Mouse (Mus musculus): ENCODE measurements around the gene Rundc3b.
A peak's percentile ranks its signal among the peaks of the same experiment; 100 is the strongest.

Rundc3b gene

GRCm38 (mm10) chr5:8541120-8542117 lies 81.3 kb downstream of the Rundc3b start:
- Histone ChIP-seq H3K9me3 (ENCODE audit: low read length) (no peaks in the 10 kb centered on the region), H3K36me3 (ENCODE audit: insufficient read depth, low read length) (no peaks in the 10 kb centered on the region), H3K4me3 (replicated peaks; ENCODE audit: low read length) (no peak overlapping the region), H3K27me3 (ENCODE audit: insufficient read depth, low read length) (peaks cover 19% of the 10 kb centered on the region), H3K4me1 (replicated peaks; ENCODE audit: low read depth, low read length) (peaks cover 34% of the 10 kb centered on the region)
- TF ChIP-seq POU5F1 (IDR thresholded peaks at IDR 0.05; ENCODE audit: borderline replicate concordance, low read length) (no peak), NANOG (IDR thresholded peaks at IDR 0.05; ENCODE audit: borderline replicate concordance, low read length) (no peak), CTCF (conservative IDR thresholded peaks at IDR 0.05; ENCODE audit: low read length) (no peak)

- H3K27me3 ChIP-seq (ENCODE audit: insufficient read depth, low read length) = no peaks in the 10 kb centered on the region
- no peaks in the 10 kb centered on the region for H3K4me1 ChIP-seq (replicated peaks; ENCODE audit: low read depth, low read length)
- H3K36me3 ChIP-seq (ENCODE audit: insufficient read depth, low read length) = no peaks in the 10 kb centered on the region
- TF ChIP-seq CTCF (conservative IDR thresholded peaks at IDR 0.05; ENCODE audit: low read length) (no peak), NANOG (IDR thresholded peaks at IDR 0.05; ENCODE audit: borderline replicate concordance, low read length) (no peak), POU5F1 (IDR thresholded peaks at IDR 0.05; ENCODE audit: borderline replicate concordance, low read length) (no peak)
- H3K9me3 ChIP-seq (ENCODE audit: low read length) = 0 out of 2 replicates have a peak, but pooled peaks cover 6% of the 10 kb centered on the region
- no peak overlapping the region for H3K4me3 ChIP-seq (replicated peaks; ENCODE audit: low read length)
These were observed 103.7 kb downstream of the Rundc3b start for GRCm38 (mm10) chr5:8519006-8519405.

- Histone ChIP-seq H3K36me3 (ENCODE audit: insufficient read depth, low read length) (no peaks in the 10 kb centered on the region), H3K9me3 (ENCODE audit: low read length) (no peaks in the 10 kb centered on the region), H3K4me3 (replicated peaks; ENCODE audit: low read length) (no peak overlapping the region), H3K4me1 (replicated peaks; ENCODE audit: low read depth, low read length) (peaks cover 26% of the 10 kb centered on the region), H3K27me3 (ENCODE audit: insufficient read depth, low read length) (no peaks in the 10 kb centered on the region)
- no peak for TF ChIP-seq CTCF (conservative IDR thresholded peaks at IDR 0.05; ENCODE audit: low read length)
- TF ChIP-seq POU5F1 (IDR thresholded peaks at IDR 0.05; ENCODE audit: borderline replicate concordance, low read length) = no peak
- no peak for TF ChIP-seq NANOG (IDR thresholded peaks at IDR 0.05; ENCODE audit: borderline replicate concordance, low read length)
These were observed 131.0 kb downstream of the Rundc3b start for GRCm38 (mm10) chr5:8491778-8492177.

DNA sequence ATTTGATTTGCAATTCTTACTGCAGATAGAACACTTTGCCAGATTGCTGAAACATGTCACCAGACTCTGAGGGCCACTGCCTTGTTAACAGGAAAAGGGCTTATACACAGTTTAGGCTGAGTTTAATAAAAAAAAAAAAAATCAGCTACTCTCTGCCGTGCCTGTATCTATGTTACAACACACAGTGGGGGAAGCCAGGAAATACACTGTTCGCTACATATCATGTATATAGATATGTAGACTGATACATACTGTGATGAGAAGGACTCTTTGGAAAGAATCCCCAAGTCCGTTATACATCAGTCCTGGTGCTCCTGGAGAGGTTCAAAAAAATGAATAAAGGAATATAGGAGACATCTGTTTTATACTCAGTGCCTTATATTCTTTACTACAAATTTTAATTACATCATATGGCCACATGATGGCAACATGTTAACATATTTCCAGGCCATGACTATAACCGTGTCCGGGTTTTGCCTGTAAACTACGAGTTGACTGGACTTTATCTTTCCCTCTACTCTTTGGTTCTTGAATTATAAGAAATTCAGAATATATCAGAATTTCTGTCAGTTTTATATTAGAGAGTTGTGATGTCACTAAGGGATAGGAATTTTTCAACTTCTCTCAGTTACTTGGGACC lies 133.2 kb downstream of the Rundc3b start:
- TF ChIP-seq NANOG (IDR thresholded peaks at IDR 0.05; ENCODE audit: borderline replicate concordance, low read length) (no peak), CTCF (conservative IDR thresholded peaks at IDR 0.05; ENCODE audit: low read length) (peak; percentile 14; the same call in 1 of the 2 replicates), POU5F1 (IDR thresholded peaks at IDR 0.05; ENCODE audit: borderline replicate concordance, low read length) (no peak)
- peaks cover 26% of the 10 kb centered on the region for H3K4me1 ChIP-seq (replicated peaks; ENCODE audit: low read depth, low read length)
- peaks cover 7% of the 10 kb centered on the region; the same call in 1 of the 2 replicates for H3K9me3 ChIP-seq (ENCODE audit: low read length)
- no peak overlapping the region for H3K4me3 ChIP-seq (replicated peaks; ENCODE audit: low read length)
- no peaks in the 10 kb centered on the region for H3K27me3 ChIP-seq (ENCODE audit: insufficient read depth, low read length)
- H3K36me3 ChIP-seq (ENCODE audit: insufficient read depth, low read length) = no peaks in the 10 kb centered on the region

DNA sequence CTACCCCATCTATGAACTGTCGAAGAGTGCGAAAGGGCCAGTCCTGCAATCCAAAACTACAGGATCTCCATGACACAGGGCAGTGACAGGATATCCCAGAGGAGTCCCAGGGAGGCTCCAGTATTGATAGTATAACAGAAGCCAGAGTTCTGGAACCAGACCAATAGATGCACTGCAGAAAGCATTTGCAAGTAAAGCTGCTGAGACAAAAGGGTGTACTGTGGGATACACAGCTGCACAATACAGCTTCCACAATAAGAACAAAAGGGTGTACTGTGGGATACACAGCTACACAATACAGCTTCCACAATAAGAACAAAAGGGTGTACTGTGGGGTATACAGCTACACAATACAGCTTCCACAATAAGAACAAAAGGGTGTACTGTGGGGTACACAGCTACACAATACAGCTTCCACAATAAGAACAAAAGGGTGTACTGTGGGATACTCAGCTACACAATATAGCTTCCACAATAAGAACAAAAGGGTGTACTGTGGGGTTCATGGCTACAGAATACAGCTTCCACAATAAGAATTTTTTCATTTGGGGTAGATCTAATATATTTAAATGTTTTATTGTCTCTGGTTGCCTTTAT lies 134.0 kb downstream of the Rundc3b start:
- no peak for TF ChIP-seq POU5F1 (IDR thresholded peaks at IDR 0.05; ENCODE audit: borderline replicate concordance, low read length)
- peak; percentile 92 for TF ChIP-seq NANOG (IDR thresholded peaks at IDR 0.05; ENCODE audit: borderline replicate concordance, low read length)
- no peaks in the 10 kb centered on the region for H3K36me3 ChIP-seq (ENCODE audit: insufficient read depth, low read length)
- peaks cover 8% of the 10 kb centered on the region; the same call in 1 of the 2 replicates for H3K9me3 ChIP-seq (ENCODE audit: low read length)
- no peaks in the 10 kb centered on the region for H3K27me3 ChIP-seq (ENCODE audit: insufficient read depth, low read length)
- no peak overlapping the region; the same call in 1 of the 2 replicates for H3K4me3 ChIP-seq (replicated peaks; ENCODE audit: low read length)
- peaks cover 26% of the 10 kb centered on the region for H3K4me1 ChIP-seq (replicated peaks; ENCODE audit: low read depth, low read length)

GRCm38 (mm10) chr5:8487989-8488700 lies 134.6 kb downstream of the Rundc3b start:
- H3K9me3 ChIP-seq (ENCODE audit: low read length) = peaks cover 8% of the 10 kb centered on the region; the same call in 1 of the 2 replicates
- H3K27me3 ChIP-seq (ENCODE audit: insufficient read depth, low read length) = no peaks in the 10 kb centered on the region
- no peak overlapping the region; the same call in 1 of the 2 replicates for H3K4me3 ChIP-seq (replicated peaks; ENCODE audit: low read length)
- H3K4me1 ChIP-seq (replicated peaks; ENCODE audit: low read depth, low read length) = peaks cover 26% of the 10 kb centered on the region
- H3K36me3 ChIP-seq (ENCODE audit: insufficient read depth, low read length) = no peaks in the 10 kb centered on the region
- no peak for TF ChIP-seq CTCF (conservative IDR thresholded peaks at IDR 0.05; ENCODE audit: low read length)
- TF ChIP-seq POU5F1 (IDR thresholded peaks at IDR 0.05; ENCODE audit: borderline replicate concordance, low read length) = no peak
- TF ChIP-seq NANOG (IDR thresholded peaks at IDR 0.05; ENCODE audit: borderline replicate concordance, low read length) = no peak

- Histone ChIP-seq H3K4me3 (replicated peaks; ENCODE audit: low read length) (no peak overlapping the region), H3K27me3 (ENCODE audit: insufficient read depth, low read length) (no peaks in the 10 kb centered on the region), H3K36me3 (ENCODE audit: insufficient read depth, low read length) (peaks cover 61% of the 10 kb centered on the region), H3K4me1 (replicated peaks; ENCODE audit: low read depth, low read length) (no peaks in the 10 kb centered on the region), H3K9me3 (ENCODE audit: low read length) (peaks cover 26% of the 10 kb centered on the region)
- TF ChIP-seq POU5F1 (IDR thresholded peaks at IDR 0.05; ENCODE audit: borderline replicate concordance, low read length) = no peak
- no peak for TF ChIP-seq NANOG (IDR thresholded peaks at IDR 0.05; ENCODE audit: borderline replicate concordance, low read length)
- TF ChIP-seq CTCF (conservative IDR thresholded peaks at IDR 0.05; ENCODE audit: low read length) = no peak
These were observed 166.2 kb downstream of the Rundc3b start for GRCm38 (mm10) chr5:8456561-8456960.

Measured in E14TG2a.4 (cell line).